10 mouse cellular contexts compared by ENCODE assay signal in genomic region chr13:109686906-109687305, GRCm38 (mm10).
A peak's percentile ranks its signal among the peaks of the same experiment; 100 is the strongest.
DNase-seq lines count a peak whose midpoint lies in the region; ATAC-seq and TF ChIP-seq lines count a peak whose summit lies in the region.
"Had no signal": no experiment of that assay in that cellular context is flagged by ENCODE, and none has a peak within 500 bp of the region (broad histone marks: within the 10 kb centered on the region; RNA-seq: fewer than 3 reads in every experiment).

No protein-coding gene starts in this region.

- no peak for DNase-seq in heart, embryonic 10.5 days (ENCODE audit: low spot score)
- DNase-seq in heart, postnatal 4 days, result no peak
- no peak for DNase-seq in lung, postnatal 0 days (ENCODE audit: low spot score)
- DNase-seq in lung, postnatal 4 days, result no peak
- DNase-seq in right cerebral cortex, postnatal 25 days, result no peak
- DNase-seq: adrenal gland, adult 2 months; cerebellum, postnatal 10 days had no signal

- no peak overlapping the region; the same call in 1 of the 2 replicates for H3K27ac ChIP-seq in heart, embryonic 10.5 days
- no peak overlapping the region for H3K27ac ChIP-seq in lung, postnatal 0 days (ENCODE audit: low read length)
- no peak overlapping the region for H3K27ac ChIP-seq in intestine, embryonic 16.5 days (ENCODE audit: low read length)
- H3K27ac ChIP-seq in stomach, embryonic 14.5 days (ENCODE audit: low read length), result no peak overlapping the region

- TF ChIP-seq EP300 in lung, postnatal 0 days (IDR thresholded peaks at IDR 0.05), result no peak

- H3K4me3 ChIP-seq in heart, embryonic 10.5 days, result peak overlapping the region; percentile 75
- 0 out of 2 replicates have a peak overlapping the region, but pooled peaks have one; percentile 8 for H3K4me3 ChIP-seq in lung, postnatal 0 days (ENCODE audit: low read depth, low read length)
- peak overlapping the region; percentile 39 for H3K4me3 ChIP-seq in intestine, embryonic 16.5 days (ENCODE audit: low read length)
- H3K4me3 ChIP-seq in stomach, embryonic 14.5 days (ENCODE audit: low read depth, low read length), result 0 out of 2 replicates have a peak overlapping the region, but pooled peaks have one; percentile 47

- no peaks in the 10 kb centered on the region for H3K27me3 ChIP-seq in heart, embryonic 10.5 days (ENCODE audit: insufficient read depth, poor library complexity, severe bottlenecking)
- no peaks in the 10 kb centered on the region for H3K27me3 ChIP-seq in lung, postnatal 0 days (replicated peaks; ENCODE audit: insufficient read depth, low read length)
- no peaks in the 10 kb centered on the region for H3K27me3 ChIP-seq in intestine, embryonic 16.5 days (replicated peaks; ENCODE audit: control insufficient read depth, insufficient read depth, low read length)
- H3K27me3 ChIP-seq in stomach, embryonic 14.5 days (ENCODE audit: control insufficient read depth, insufficient read depth, low read length), result no peaks in the 10 kb centered on the region

- H3K4me1 ChIP-seq in heart, embryonic 10.5 days, result peaks cover 24% of the 10 kb centered on the region
- no peaks in the 10 kb centered on the region for H3K4me1 ChIP-seq in lung, postnatal 0 days (ENCODE audit: insufficient read depth, low read depth, low read length)
- peaks cover 8% of the 10 kb centered on the region; the same call in 1 of the 2 replicates for H3K4me1 ChIP-seq in intestine, embryonic 16.5 days (ENCODE audit: control insufficient read depth, insufficient read depth, low read length)
- H3K4me1 ChIP-seq in stomach, embryonic 14.5 days (ENCODE audit: control insufficient read depth, insufficient read depth, low read length), result 0 out of 2 replicates have a peak, but pooled peaks cover 3% of the 10 kb centered on the region

- WGBS in heart, embryonic 10.5 days, result 30% methylated on average over 3 of the region's 3 CpGs
- 44% methylated on average over 3 of the region's 3 CpGs for WGBS in lung, postnatal 0 days
- 48% methylated on average over 3 of the region's 3 CpGs for WGBS in intestine, embryonic 16.5 days
- 44% methylated on average over 3 of the region's 3 CpGs for WGBS in stomach, embryonic 14.5 days

- ATAC-seq in lung, postnatal 0 days, result no peak
- no peak for ATAC-seq in intestine, embryonic 16.5 days
- ATAC-seq in stomach, embryonic 14.5 days (ENCODE audit: insufficient number of reproducible peaks, insufficient read depth, low FRiP score, low read depth), result no peak
- no peak for ATAC-seq in granulocyte monocyte progenitor cell, adult 5-6 weeks (replicated peaks; ENCODE audit: poor library complexity, severe bottlenecking)

- peak overlapping the region; percentile 58; the same call in 1 of the 2 replicates for H3K4me2 ChIP-seq in lung, postnatal 0 days (replicated peaks; ENCODE audit: low read depth, low read length)
- peak overlapping the region; percentile 33; the same call in 1 of the 2 replicates for H3K4me2 ChIP-seq in intestine, embryonic 16.5 days (ENCODE audit: low read depth, low read length)
- H3K4me2 ChIP-seq in stomach, embryonic 14.5 days (replicated peaks; ENCODE audit: low read depth, low read length), result peak overlapping the region; percentile 25; the same call in 1 of the 2 replicates

- no peak for TF ChIP-seq CTCF in lung, postnatal 0 days (IDR thresholded peaks at IDR 0.05)

- H3K9me3 ChIP-seq in heart, embryonic 10.5 days, result no peaks in the 10 kb centered on the region
- H3K9me3 ChIP-seq in lung, postnatal 0 days (ENCODE audit: low read length), result no peaks in the 10 kb centered on the region
- H3K9me3 ChIP-seq in intestine, embryonic 16.5 days (ENCODE audit: control insufficient read depth, low read length), result no peaks in the 10 kb centered on the region
- H3K9me3 ChIP-seq in stomach, embryonic 14.5 days (ENCODE audit: control insufficient read depth, low read depth, low read length), result no peaks in the 10 kb centered on the region

- H3K36me3 ChIP-seq in heart, embryonic 10.5 days, result no peaks in the 10 kb centered on the region
- no peaks in the 10 kb centered on the region for H3K36me3 ChIP-seq in lung, postnatal 0 days (ENCODE audit: insufficient read depth, low read length)
- H3K36me3 ChIP-seq in intestine, embryonic 16.5 days (ENCODE audit: control insufficient read depth, insufficient read depth, low read length), result no peaks in the 10 kb centered on the region
- H3K36me3 ChIP-seq in stomach, embryonic 14.5 days (ENCODE audit: control insufficient read depth, insufficient read depth, low read length), result no peaks in the 10 kb centered on the region

- no peak overlapping the region for H3K9ac ChIP-seq in lung, postnatal 0 days (replicated peaks; ENCODE audit: low read depth)
- H3K9ac ChIP-seq in intestine, embryonic 16.5 days (ENCODE audit: low read depth, low read length), result no peak overlapping the region
- H3K9ac ChIP-seq in stomach, embryonic 14.5 days (replicated peaks; ENCODE audit: low read depth, low read length), result no peak overlapping the region

Comparison
In these comparisons a context has a peak if more than half of its experiments do, and no peak if none do; other contexts are left out.
1. H3K4me3 ChIP-seq: peak in every context shown above with its lines; median percentile 75 in heart, embryonic 10.5 days; 47 in stomach, embryonic 14.5 days; 39 in intestine, embryonic 16.5 days; 8 in lung, postnatal 0 days.